Mouse (Mus musculus) kidney, postnatal 14 days (tissue): ENCODE data around the gene Crlf1.

Experiments used
- DNase-seq: peaks from one replicate; pipeline ENCODE4 v3.0.0; 2022; ENCODE audit warnings: mixed read lengths

Gene Crlf1

DNA sequence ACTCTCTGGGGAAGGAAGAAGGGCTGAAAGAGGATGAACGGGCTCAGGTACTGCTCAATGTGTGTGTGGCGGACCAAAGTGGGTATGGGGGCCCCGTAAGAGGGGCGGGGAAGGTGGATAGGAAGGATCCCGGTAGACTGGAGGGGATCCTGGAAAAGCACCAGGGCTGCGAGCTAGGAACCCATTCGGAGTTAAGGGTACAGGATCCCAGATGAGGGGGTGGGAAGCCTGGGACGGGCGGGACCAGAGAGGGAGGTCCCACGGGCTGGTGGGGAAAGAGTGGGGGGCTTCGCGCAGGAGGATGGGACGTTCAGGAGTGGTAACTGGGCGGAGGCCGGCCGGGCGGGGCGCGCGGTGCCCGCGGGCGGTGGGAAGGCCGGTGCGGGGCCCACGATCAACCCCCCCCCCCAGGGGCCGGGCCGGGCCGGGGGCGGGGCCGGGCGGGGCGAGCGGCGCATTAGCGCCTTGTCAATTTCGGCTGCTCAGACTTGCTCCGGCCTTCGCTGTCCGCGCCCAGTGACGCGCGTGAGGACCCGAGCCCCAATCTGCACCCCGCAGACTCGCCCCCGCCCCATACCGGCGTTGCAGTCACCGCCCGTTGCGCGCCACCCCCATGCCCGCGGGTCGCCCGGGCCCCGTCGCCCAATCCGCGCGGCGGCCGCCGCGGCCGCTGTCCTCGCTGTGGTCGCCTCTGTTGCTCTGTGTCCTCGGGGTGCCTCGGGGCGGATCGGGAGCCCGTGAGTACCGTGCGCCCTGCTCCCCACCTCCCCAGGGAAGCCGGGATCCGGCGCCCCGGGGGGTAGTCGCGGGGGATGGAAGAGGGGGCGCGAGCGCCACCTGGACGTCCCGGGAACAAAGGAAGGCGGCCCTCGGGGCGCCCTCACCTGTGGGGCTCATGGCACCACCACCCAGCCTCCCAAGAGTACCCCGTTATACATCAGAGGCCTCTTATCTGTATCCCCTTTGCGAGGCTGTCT, at the start of gene Crlf1:
Gene Crlf1, plus strand, starts transcription at position 495 of the 977 bp plus-strand sequence.
- no peak for DNase-seq

DNA sequence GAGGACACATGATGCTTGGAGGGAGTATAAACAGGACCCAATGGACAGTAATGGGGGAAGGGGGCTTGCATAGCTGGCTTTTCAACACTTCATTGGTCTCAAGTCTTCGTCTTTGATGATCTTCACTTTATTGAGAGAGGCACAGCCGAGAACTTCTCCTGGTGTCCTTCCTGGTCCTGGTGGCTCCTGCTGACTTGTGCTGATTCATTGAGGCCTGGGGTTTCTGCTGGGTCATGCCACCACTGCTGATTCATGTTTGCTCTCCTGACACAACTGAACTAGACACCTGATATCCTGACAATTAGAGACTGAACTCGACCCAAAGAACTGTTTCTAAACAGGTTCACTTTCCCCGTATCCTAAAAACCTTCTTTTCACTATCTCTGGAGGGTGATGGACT, 49.6 kb upstream of the Crlf1 start:
- no peak for DNase-seq

DNA sequence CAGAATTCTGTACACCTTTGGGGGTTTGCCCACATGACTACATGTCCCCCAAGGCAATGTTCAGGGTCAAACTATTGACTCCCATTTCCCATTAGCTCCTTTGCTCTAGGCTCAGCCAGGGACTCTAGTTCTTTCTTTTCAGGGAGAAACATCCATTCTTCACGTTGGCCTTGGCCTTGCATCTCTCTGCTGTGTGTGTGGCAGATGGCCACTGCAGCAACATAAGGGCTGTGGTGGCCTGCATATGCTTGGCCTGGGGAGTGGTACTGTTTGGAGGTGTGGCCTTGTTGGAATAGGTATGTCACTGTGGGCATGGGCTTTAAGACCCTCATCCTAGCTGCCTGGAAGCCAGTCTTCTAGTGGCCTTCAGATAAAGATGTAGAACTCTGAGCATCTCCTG, 47.0 kb upstream of the Crlf1 start:
- DNase-seq, result no peak

DNA sequence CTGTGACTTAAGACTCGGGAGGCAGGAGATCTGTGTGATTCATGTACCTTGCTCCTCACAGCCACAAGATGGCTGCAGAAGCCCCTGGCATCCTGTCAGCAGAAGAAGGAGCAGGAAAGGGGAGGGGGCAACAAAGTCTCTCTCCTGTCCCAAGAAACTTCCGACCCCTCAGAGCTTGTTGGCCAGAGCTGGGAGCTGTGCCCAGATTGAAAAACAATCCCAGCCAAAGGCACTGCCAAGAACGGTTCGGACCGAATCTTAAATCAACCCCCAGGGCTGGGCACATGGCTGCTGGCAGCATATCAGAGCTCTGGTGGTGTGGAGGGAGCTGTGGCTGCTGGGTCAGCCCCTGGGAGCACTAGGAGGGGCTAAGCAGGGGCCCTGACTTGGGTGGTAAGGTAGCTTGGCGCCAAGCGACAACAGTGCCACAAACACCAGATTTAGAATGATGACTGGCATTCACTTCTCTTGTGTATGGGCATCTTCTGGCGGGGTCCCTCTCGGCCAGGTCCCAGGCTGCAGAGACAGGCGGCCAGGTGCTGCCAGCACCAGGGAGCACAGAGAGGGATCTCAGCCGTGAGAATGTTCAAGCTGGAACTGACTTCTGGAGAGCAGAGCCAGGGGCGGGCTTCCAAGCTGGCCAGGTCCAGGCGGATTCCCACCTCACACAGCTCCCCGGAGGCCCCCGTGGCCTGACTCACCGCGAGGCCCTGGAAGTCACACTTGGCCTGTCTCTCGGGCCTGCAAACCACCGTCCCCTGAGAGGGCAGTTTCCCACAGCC, 45.1 kb upstream of the Crlf1 start:
- peak; percentile 30 for DNase-seq

DNA sequence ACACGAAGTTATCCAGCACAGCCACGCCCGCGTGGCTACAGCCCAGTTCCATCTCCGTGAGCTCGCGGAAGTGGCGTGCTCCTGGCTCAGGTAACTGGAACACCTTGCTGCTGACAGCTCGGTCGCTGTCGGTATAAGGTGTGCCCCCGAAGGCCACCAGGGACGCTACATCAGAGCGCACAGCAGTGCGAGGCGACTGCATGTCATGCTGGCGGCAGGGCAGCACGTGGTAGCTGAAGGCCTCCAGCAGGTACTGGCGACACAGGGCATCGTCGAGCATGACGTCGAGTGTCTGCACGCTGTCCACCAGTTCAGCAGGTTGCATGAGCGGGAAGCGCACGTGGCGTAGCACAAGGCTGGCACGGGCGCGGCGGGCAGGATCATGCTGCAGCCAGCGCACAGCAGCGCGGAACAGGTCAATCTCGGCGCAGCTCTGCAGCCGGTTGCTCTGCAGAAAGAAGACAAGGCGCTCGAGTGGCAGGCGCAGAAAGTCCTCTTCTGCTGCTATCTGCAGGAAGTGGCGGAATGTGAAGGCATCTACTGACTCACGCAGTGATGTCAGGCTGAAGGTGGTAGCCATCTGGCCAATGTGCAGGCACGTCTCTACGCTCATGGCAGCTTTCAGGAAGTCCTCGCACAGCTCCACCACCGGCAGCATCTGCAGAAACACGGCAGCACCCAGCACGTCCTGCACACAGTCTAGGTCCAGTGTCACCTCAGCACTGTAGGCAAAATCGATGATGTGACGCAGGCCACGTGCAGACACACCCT, 40.6 kb upstream of the Crlf1 start:
- DNase-seq, result no peak

DNA sequence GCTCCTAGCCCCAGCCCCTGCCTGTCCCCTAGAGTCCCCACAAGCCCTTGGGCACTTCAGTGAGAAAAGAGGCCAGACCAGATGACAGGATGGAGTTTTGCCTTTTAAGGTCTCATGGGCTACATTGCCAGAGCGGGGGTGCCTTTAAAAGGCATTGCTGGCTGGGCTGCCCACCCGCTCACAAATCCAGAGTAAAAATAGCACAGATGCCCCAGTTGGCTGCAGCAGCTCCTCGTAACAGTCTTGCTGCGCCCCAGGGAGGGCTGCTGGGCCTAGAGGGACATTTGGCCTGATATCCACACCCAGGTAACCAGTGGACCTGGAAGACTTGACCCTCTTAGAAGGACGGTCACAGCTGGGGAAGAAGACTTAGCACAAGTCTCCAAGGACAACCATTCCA, 39.1 kb upstream of the Crlf1 start:
- DNase-seq, result no peak

DNA sequence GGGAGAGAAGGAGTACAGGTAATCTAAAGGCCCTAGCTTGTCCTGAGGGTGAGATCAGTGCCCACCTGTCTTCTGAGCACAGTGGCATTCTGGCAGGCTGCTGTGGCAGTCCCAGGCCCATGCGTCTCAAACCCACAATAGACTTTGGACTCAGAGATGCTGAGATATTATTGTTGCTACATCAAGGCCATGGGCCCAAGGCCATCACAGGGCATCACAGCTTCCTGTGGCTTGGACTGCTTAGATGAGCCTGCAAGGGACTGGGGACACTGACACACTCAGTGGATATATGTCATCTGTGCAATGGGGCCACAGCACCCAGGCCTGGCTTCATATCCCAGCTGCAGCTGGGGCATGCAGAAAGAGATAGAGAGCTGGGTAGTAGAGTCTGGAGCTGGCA, 36.0 kb upstream of the Crlf1 start:
- DNase-seq, result no peak

DNA sequence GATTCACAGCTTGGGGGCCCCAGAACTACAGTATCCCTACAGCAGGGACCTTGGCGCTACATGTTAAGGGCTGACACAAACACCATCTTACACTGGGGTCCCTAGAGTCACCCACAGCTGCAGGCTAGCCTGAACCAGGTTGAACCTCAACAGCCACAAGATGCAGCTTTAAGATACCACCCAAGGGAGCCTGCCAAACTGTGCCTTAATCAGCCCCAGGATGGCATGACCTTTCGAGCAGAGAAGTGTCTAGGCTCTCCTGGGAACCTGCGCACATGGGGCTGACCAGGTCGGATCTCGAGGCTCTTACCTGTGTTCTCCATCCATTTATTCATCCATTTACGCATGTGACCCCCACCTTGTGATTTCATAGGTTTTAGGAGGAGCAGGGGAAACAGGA, 35.1 kb upstream of the Crlf1 start:
- DNase-seq, result no peak

DNA sequence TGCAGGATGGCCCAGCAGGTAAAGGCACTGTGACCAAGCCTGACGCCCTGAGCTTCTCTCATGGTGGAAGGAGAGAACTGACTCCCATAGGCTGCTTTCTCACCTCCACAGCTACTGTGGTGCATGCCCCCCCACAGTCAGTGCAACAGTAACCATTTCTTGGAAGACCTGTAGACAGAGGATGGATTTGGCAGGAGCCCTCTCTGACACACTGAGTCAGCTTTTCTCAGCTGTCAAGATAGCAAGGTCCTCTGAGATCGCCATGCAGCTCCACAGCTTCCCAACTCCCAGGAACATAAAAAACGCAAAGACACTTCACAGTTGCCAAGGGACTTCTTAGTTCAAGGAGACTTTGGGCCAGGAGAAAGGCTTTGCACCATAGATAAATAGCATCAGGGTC, 34.5 kb upstream of the Crlf1 start:
- no peak for DNase-seq

DNA sequence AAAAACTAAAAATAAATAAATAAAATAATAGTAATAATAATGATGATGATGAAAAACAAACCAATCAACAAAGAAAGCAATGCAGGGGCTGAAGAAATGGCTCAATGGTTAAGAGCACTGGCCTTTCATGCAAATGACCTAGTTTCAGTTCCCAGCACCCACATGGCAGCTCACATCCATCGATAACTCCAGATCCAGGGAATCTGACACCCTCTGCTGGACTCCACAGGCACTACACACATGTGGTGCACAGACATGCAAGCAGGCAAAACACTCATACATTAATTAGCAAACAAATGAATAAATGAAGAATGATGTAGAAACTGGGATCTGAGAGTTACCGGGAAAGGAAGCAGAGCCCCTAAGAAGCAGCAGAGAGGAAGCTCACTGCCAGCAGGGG, 33.3 kb upstream of the Crlf1 start:
- DNase-seq, result no peak

DNA sequence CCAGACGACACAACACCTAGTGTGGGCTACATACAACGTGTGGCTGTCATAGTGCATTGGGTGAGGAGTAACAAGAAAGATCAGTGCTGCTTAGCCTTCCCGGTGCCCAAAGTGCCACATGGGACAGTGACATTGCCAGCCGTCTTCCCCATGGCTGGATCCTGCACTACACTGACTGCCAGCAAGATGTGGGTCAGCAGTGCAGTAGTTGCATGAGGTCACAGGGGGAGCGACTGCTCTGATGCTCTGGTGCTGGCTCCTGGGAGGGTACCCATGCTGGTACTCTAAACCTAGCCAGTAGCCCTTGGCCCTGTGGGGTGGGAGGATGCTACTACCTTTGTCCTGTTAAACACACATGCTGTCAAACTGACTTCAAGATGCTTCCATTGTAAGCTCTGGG, 32.8 kb upstream of the Crlf1 start:
- DNase-seq, result no peak

DNA sequence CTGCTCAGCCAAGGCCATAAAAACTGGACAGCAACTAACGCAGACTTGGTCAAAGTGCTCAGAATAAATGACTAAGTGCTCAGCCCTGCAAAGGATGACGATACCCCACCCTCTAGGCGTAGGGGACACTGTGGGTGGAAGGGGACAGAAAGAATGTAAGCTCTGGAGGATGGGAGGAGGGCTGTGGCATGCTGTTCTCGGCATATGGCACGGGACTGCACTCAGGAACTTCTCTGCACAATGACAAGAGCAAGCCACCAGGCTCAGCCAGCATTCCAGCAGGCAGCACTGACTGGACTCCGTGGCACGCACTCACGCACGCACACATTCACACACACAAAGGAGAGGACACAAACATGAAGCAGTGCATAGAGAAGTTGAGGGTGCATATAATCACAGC, 32.4 kb upstream of the Crlf1 start:
- DNase-seq, result no peak

DNA sequence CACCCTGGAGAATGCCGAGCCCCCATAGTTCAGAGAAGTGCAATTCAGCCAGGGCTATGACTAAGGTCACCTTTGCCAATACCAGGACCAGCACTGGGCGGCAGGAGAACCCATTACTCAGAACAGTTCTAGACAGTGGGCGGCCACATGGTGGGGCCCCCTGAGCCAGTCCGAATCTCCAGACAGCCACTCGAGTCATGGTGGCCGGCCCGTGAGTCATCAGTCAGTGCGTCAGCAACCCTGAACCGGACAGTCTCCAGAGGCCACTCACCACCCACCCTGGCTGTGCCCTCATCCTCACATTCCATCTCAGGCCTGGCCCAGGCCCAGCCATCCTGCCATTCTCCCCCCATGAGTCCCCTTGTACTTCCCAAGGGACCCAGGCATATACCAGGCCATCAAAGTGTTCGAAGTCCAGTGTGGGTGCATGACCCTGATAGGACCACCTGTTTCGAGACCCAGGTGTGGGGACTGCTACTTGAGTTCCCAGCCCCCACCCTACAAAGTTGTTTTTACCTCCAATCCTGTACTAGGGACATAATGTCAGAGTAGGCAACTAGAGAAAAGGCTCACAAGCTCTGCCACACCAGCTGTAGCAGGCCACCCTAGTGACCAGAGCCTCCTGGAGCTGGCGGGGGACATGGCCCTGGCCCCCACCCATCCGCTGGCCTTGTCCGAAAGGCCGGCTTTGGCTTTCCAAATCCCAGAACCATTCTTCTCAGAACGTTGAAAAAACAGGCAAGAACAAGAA, 31.0 kb upstream of the Crlf1 start:
- DNase-seq, result no peak

DNA sequence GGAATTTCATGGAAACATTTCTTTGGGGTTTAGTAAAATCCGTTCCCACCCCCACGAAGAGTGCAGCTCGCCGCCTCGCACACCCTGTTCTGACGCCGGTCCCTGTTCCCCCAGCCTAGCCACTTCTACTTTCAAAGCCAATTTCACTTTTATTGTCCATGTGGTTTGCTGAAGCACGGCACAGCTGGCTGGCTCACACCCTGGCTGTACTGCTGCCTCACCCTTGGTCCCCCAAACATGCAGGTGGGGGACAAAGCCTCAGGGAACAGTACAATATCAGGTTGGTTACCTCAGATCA, 30.5 kb upstream of the Crlf1 start:
- DNase-seq, result no peak

DNA sequence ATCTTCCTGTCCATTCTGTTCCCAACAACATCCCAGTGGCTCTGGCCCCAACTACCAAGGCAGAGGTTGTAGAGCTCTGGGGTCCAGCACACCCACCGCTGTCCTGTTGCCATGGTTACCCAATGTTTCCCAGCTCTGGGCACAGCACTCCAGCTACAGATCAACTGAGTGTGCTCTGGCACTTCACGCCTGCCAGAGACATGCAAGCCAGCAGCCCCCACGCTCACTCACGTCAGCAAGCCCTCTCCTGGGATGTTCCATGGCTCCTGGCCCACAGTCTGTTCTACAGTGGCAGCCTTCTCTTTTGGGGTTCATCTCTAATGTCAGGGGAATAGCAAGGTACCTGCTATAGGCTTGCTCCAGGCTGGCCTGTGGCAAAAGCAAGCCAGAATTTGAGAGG, 29.7 kb upstream of the Crlf1 start:
- DNase-seq, result no peak

DNA sequence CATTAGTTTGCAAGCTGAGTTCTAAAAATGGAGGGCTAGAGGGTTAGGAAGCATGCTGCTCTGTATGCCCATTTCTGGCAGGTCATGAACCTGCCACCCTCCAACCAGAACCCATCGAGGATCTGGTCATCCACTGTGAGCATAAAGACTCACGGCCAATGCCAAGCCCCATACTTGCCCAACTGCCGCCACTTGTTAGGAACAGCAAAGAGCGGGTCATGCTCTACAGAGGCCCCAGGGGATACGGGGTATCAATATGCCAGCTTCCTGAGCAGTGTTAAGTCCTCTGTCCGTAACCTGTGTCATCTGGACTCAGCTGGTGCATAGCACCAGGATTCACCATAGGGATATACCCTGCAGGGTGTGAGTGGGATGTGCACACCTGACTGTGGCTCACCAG, 28.8 kb upstream of the Crlf1 start:
- DNase-seq, result no peak

DNA sequence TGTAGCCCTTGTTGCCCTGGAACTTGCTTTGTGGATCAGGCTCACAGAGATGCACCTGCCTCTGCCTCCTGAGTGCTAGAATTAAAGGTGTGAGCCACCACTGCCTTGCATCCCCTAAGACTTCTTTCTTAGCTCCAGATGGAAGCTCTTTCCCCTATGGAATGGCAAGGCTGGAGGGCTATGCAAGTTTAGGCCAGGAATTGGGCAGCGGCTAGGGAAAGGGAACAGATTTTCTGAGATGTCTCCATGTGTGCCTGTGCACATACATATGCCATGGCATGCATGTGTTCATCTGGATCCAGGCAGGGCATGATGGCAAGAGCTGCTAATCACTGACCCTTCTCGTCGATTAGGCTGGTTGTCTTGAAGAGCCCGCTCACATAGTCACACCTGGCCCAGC, 27.3 kb upstream of the Crlf1 start:
- DNase-seq, result no peak

DNA sequence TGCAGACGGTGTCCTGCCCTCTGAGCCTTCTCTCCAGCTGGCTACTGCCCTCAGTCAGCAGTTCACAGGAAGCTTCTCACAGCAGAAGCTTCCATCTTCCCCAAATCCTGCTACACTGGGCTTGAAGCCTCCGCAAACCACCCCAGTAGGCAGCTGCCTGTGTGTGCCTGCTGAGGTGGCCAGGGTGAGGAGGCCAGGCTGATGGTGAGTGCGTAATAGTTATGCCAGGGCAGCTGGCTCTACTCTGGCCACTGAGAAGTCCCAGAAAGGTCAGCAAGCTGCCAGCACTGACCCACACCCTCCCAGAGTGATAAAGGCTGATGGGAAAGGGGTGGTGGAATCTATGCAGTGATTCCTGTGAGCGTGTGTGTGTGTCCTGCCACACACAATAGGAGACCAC, 26.7 kb upstream of the Crlf1 start:
- DNase-seq, result no peak

DNA sequence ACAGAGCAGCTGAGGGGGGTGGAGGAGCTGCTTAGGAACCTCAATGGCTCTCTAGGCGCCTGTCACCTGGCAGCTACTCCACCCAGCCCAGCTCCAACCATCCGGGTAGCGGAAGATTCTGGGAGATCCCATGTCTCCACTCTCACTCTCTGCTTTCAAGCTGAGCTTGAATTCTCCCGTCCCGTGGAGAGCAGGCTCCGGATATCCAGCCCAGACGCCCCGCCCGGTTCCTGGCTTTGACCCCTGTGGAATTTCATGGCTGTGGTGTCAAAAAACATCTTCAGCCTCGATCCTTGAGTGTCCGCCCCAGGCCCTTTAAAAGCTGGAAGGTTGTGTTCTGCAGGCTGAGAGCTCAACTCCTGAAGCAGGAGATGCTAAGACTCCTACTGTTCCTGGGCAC, 26.2 kb upstream of the Crlf1 start:
- DNase-seq, result peak; percentile 61

DNA sequence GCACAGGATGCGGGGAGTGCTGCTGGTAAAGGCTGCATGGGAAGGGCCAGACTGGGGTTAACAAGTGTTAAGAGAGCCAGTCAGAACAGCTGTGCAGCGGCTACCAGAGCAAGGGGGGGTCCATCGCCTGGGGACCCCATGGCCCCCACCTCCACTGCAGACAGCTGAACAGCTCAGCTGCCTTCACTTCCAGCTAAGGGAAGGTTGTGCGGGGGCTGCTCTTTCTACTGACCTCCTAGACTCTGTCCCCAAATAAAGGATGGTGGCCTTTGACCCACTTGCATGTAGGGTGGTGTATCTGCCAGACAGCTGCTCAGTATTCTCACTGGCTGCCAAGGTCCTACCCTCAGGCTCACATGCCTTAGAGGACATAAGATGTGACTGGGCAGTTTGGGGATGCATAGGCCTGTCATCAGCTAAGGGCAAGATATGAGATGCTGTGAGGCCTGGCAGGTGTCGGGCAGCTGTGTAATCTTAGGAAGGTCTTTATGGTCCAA, 25.7 kb upstream of the Crlf1 start:
- peak; percentile 36 for DNase-seq

DNA sequence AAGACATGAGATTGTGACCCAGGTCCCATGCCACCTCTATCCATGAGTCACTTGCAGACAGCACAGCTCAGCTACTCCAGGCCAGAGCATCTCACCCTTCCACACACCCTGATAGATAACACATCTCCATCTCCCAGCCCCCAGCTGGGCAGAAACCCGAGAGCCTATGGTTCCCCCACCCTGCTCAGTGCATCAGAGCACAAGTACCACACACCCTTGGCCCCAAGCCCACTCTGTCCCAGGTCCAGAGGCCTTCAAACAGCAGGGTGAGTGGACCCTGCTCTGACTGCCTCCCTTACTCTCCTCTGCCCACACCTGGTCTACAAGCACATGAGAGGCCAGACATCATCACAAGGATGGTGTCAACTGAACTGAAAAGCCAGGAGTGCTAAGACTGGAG, 25.1 kb upstream of the Crlf1 start:
- DNase-seq, result no peak

DNA sequence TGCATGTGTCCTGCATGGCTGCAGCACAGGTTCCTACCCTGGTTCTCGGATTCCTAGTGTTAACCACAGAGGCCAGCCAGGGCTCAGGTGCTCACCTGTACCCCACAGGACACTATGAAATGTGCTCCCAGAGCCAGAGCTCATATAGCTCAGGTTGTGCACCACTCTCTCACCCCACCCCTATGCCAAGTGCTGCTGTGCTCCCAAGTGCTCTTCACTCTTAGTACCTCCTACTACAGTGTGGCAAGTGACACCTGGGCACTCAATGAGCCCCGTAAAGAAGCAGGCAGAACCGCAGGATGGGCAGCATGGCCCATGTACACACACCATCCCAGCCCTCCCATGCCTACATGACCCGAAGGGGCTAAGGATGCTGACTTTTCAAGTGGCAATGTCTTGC, 24.2 kb upstream of the Crlf1 start:
- DNase-seq, result no peak
